Comparison of ENCODE assay signal across 14 mouse cellular contexts in the genomic region with DNA sequence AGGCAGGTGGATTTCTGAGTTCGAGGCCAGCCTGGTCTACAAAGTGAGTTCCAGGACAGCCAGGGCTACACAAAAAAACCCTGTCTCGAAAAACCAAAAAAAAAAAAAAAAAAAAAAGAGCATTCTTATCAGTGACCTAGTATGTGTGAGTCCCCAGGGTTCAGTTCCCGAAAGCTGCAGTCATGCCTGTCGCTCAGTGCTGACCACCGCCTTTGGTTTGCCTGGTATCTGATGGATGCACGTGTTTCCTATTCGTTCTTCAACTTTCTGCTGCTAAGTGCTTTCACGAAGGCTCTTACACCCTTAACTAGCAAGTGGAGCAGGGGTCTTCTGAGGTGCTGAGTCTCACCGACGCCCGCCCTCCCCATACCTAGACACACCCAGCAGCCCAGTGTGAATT. TPM values are rescaled to one million over a fixed set of nuclear protein-coding genes. Genes with fewer than 3 reads are reported as not detected.
A peak's percentile ranks its signal among the peaks of the same experiment; 100 is the strongest.
DNase-seq lines count a peak whose midpoint lies in the region; ATAC-seq lines count a peak whose summit lies in the region.
"Had no signal": no experiment of that assay in that cellular context is flagged by ENCODE, and none has a peak within 500 bp of the region (broad histone marks: within the 10 kb centered on the region; RNA-seq: fewer than 3 reads in every experiment).

No protein-coding gene starts in this region.

- intact Hi-C loops in heart, postnatal 36 days (cut with DNase I): loop anchor here (5.0 kb wide), 1 partner anchor 46 kb away; no protein-coding TSS in a partner anchor

- no peak overlapping the region for H3K9ac ChIP-seq in heart, embryonic 15.5 days
- no peak overlapping the region for H3K9ac ChIP-seq in midbrain, embryonic 12.5 days (replicated peaks)
- H3K9ac ChIP-seq in midbrain, embryonic 14.5 days (replicated peaks; ENCODE audit: low read length): no peak overlapping the region
- no peak overlapping the region for H3K9ac ChIP-seq in embryonic facial prominence, embryonic 14.5 days (ENCODE audit: low read depth, low read length)
- H3K9ac ChIP-seq in liver, embryonic 13.5 days: no peak overlapping the region
- H3K9ac ChIP-seq: midbrain, embryonic 13.5 days; neural tube, embryonic 13.5 days; stomach, embryonic 15.5 days had no signal

- H3K27me3 ChIP-seq in heart, embryonic 15.5 days: no peaks in the 10 kb centered on the region
- no peaks in the 10 kb centered on the region for H3K27me3 ChIP-seq in midbrain, embryonic 12.5 days
- H3K27me3 ChIP-seq in midbrain, embryonic 14.5 days (ENCODE audit: control insufficient read depth, insufficient read depth, low read length): no peaks in the 10 kb centered on the region
- no peaks in the 10 kb centered on the region for H3K27me3 ChIP-seq in embryonic facial prominence, embryonic 14.5 days (replicated peaks; ENCODE audit: control insufficient read depth, insufficient read depth, low read length)
- H3K27me3 ChIP-seq in liver, embryonic 13.5 days: no peaks in the 10 kb centered on the region
- H3K27me3 ChIP-seq: midbrain, embryonic 13.5 days; neural tube, embryonic 13.5 days; stomach, embryonic 15.5 days had no signal

- no peak for DNase-seq in heart, postnatal 36 days
- DNase-seq in midbrain, embryonic 14.5 days: no peak
- no peak for DNase-seq in embryonic facial prominence, embryonic 14.5 days (ENCODE audit: low spot score)
- DNase-seq in liver, embryonic 13.5 days: peak; percentile 11
- no peak for DNase-seq in gastrocnemius, postnatal 25 days
- no peak for DNase-seq in thymus, postnatal 25 days

- H3K4me3 ChIP-seq in heart, embryonic 15.5 days: no peak overlapping the region
- H3K4me3 ChIP-seq in midbrain, embryonic 12.5 days: no peak overlapping the region
- no peak overlapping the region for H3K4me3 ChIP-seq in midbrain, embryonic 14.5 days (replicated peaks; ENCODE audit: low read depth, low read length)
- no peak overlapping the region for H3K4me3 ChIP-seq in embryonic facial prominence, embryonic 14.5 days (ENCODE audit: low read depth, low read length)
- no peak overlapping the region for H3K4me3 ChIP-seq in liver, embryonic 13.5 days (replicated peaks)
- H3K4me3 ChIP-seq: layer of hippocampus, adult 2 months; midbrain, embryonic 13.5 days; neural tube, embryonic 13.5 days; stomach, embryonic 15.5 days had no signal

- H3K4me2 ChIP-seq in heart, embryonic 15.5 days: no peak overlapping the region
- no peak overlapping the region for H3K4me2 ChIP-seq in midbrain, embryonic 12.5 days (replicated peaks)
- no peak overlapping the region for H3K4me2 ChIP-seq in midbrain, embryonic 14.5 days (ENCODE audit: low read length)
- H3K4me2 ChIP-seq in embryonic facial prominence, embryonic 14.5 days (ENCODE audit: low read depth, low read length): no peak overlapping the region
- H3K4me2 ChIP-seq in liver, embryonic 13.5 days: no peak overlapping the region
- H3K4me2 ChIP-seq: midbrain, embryonic 13.5 days; neural tube, embryonic 13.5 days; stomach, embryonic 15.5 days had no signal

- H3K36me3 ChIP-seq in heart, embryonic 15.5 days: no peaks in the 10 kb centered on the region
- peaks cover 44% of the 10 kb centered on the region for H3K36me3 ChIP-seq in midbrain, embryonic 12.5 days
- peaks cover 36% of the 10 kb centered on the region for H3K36me3 ChIP-seq in midbrain, embryonic 14.5 days (ENCODE audit: control insufficient read depth, insufficient read depth, low read length)
- H3K36me3 ChIP-seq in embryonic facial prominence, embryonic 14.5 days (ENCODE audit: control insufficient read depth, insufficient read depth, low read length): peaks cover 13% of the 10 kb centered on the region; the same call in 1 of the 2 replicates
- H3K36me3 ChIP-seq in liver, embryonic 13.5 days: peaks cover 52% of the 10 kb centered on the region
- H3K36me3 ChIP-seq: stomach, embryonic 15.5 days had no signal

- H3K4me1 ChIP-seq in heart, embryonic 15.5 days (replicated peaks): peaks cover 41% of the 10 kb centered on the region
- 0 out of 2 replicates have a peak, but pooled peaks cover 5% of the 10 kb centered on the region for H3K4me1 ChIP-seq in midbrain, embryonic 12.5 days
- H3K4me1 ChIP-seq in midbrain, embryonic 14.5 days (ENCODE audit: control insufficient read depth, insufficient read depth, low read length): no peaks in the 10 kb centered on the region
- peaks cover 30% of the 10 kb centered on the region for H3K4me1 ChIP-seq in embryonic facial prominence, embryonic 14.5 days (ENCODE audit: control insufficient read depth, insufficient read depth, low read length)
- H3K4me1 ChIP-seq in liver, embryonic 13.5 days (replicated peaks): peaks cover 11% of the 10 kb centered on the region; the same call in 1 of the 2 replicates
- H3K4me1 ChIP-seq: midbrain, embryonic 13.5 days had no signal

- H3K27ac ChIP-seq in heart, embryonic 15.5 days: peak overlapping the region; percentile 80; the same call in 1 of the 2 replicates
- 0 out of 2 replicates have a peak overlapping the region, but pooled peaks have one; percentile 30 for H3K27ac ChIP-seq in midbrain, embryonic 12.5 days (replicated peaks)
- no peak overlapping the region for H3K27ac ChIP-seq in midbrain, embryonic 14.5 days (replicated peaks; ENCODE audit: low read depth, low read length)
- H3K27ac ChIP-seq in embryonic facial prominence, embryonic 14.5 days (replicated peaks; ENCODE audit: low read depth, low read length): peak overlapping the region; percentile 94
- no peak overlapping the region for H3K27ac ChIP-seq in liver, embryonic 13.5 days
- H3K27ac ChIP-seq: layer of hippocampus, adult 2 months; midbrain, embryonic 13.5 days had no signal

- no peaks in the 10 kb centered on the region for H3K9me3 ChIP-seq in heart, embryonic 15.5 days (replicated peaks)
- no peaks in the 10 kb centered on the region for H3K9me3 ChIP-seq in midbrain, embryonic 12.5 days
- no peaks in the 10 kb centered on the region for H3K9me3 ChIP-seq in midbrain, embryonic 14.5 days (ENCODE audit: control insufficient read depth, low read length)
- H3K9me3 ChIP-seq in embryonic facial prominence, embryonic 14.5 days (ENCODE audit: control insufficient read depth, low read length): no peaks in the 10 kb centered on the region
- H3K9me3 ChIP-seq in liver, embryonic 13.5 days (replicated peaks): no peaks in the 10 kb centered on the region
- H3K9me3 ChIP-seq: midbrain, embryonic 13.5 days; neural tube, embryonic 13.5 days; stomach, embryonic 15.5 days had no signal

- 85% methylated on average over 11 of the region's 11 CpGs for WGBS in heart, embryonic 15.5 days
- 94% methylated on average over 11 of the region's 11 CpGs for WGBS in midbrain, embryonic 12.5 days
- WGBS in midbrain, embryonic 14.5 days: 95% methylated on average over 10 of the region's 11 CpGs
- WGBS in embryonic facial prominence, embryonic 14.5 days: 77% methylated on average over 10 of the region's 11 CpGs
- 23% methylated on average over 11 of the region's 11 CpGs for WGBS in liver, embryonic 13.5 days (ENCODE audit: insufficient replicate concordance)

- ATAC-seq in heart, embryonic 15.5 days (replicated peaks; ENCODE audit: insufficient number of reproducible peaks, insufficient read depth, low FRiP score, low read depth): no peak
- ATAC-seq in midbrain, embryonic 12.5 days (ENCODE audit: low FRiP score, low read depth): no peak
- no peak for ATAC-seq in midbrain, embryonic 14.5 days (ENCODE audit: low FRiP score, low TSS enrichment)
- ATAC-seq in embryonic facial prominence, embryonic 14.5 days (ENCODE audit: low read depth): no peak
- ATAC-seq in liver, embryonic 13.5 days (ENCODE audit: low read depth): peak; percentile 45; the same call in 1 of the 2 replicates
- ATAC-seq: inflammation-experienced regulatory T-cells, adult 6 months; lung, postnatal 0 days; midbrain, embryonic 13.5 days had no signal

RNA-seq across cellular contexts. Expression of gene Psmd7, which starts 44.5 kb away (rescaled TPM):
- 156 and 179 TPM in 2 replicates for polyA plus RNA-seq in heart, embryonic 15.5 days (2015; fragmentation: Nextera tagmentation; extraction: Ambion mirVana)
- total RNA-seq in heart, postnatal 36 days (2021): 100 to 1,000 TPM in 1 of 2 experiments, 10 to 100 TPM in 1; 95.7 to 104 TPM
- polyA plus RNA-seq in midbrain, embryonic 12.5 days (2016; fragmentation: Nextera tagmentation; extraction: Ambion mirVana): 278 and 283 TPM in 2 replicates
- 233 and 237 TPM in 2 replicates for polyA plus RNA-seq in midbrain, embryonic 14.5 days (2014; fragmentation: Nextera tagmentation; extraction: Ambion mirVana)
- 252 and 269 TPM in 2 replicates for polyA plus RNA-seq in embryonic facial prominence, embryonic 14.5 days (2014; fragmentation: Nextera tagmentation; extraction: Ambion mirVana)
- polyA plus RNA-seq in liver, embryonic 13.5 days (2015; fragmentation: Nextera tagmentation; extraction: Ambion mirVana): 209 and 225 TPM in 2 replicates
- total RNA-seq in gastrocnemius, postnatal 25 days (2021): 100 to 1,000 TPM; 114 to 124 TPM

Comparison
In these comparisons a context has a peak if more than half of its experiments do, and no peak if none do; other contexts are left out.
1. H3K27ac ChIP-seq: peak in heart, embryonic 15.5 days (single experiment), midbrain, embryonic 12.5 days (single experiment) and embryonic facial prominence, embryonic 14.5 days (single experiment); none in midbrain, embryonic 14.5 days (single experiment) and liver, embryonic 13.5 days (single experiment).